Mouse (Mus musculus) bone marrow, adult 2 months (tissue): ENCODE data around the gene Smim24.

ENCODE experiments used
- CTCF ChIP-seq: fragments of 200-500 bp; IDR thresholded peaks from 2 replicates; pipeline ENCODE4 v1.5.1; 2011; ENCODE audit warnings: low read length, control low read depth; ENCODE audit not compliant: control insufficient read depth, insufficient read depth
- POLR2A ChIP-seq: fragments of 200-500 bp; IDR thresholded peaks from 2 replicates; pipeline ENCODE4 v1.6.1; 2011; ENCODE audit warnings: low read depth, mild to moderate bottlenecking, control low read depth, low read length, borderline replicate concordance; ENCODE audit not compliant: control insufficient read depth

GRCm38 (mm10) chr10:81360721-81361120, 32.1 kb upstream of the Smim24 start:
- TF ChIP-seq CTCF, result no peak
- TF ChIP-seq POLR2A, result no peak
